Mouse (Mus musculus) granulocyte monocyte progenitor cell, adult 5-6 weeks (primary cell): Measurements from ENCODE around the gene Ckb. TPM values are rescaled to one million over a fixed set of nuclear protein-coding genes. Genes with fewer than 3 reads are reported as not detected.
"Not testable (repeated sequence)": the region's sequence is repeated elsewhere in the genome, so short reads cannot be mapped to it uniquely, and the experiment has no call there.

ENCODE experiments used
- ATAC-seq: replicated peaks from 2 replicates; pipeline ENCODE4 v1.8.0; 2016; ENCODE audit warnings: mild to moderate bottlenecking, moderate TSS enrichment, inconsistent platforms; ENCODE audit not compliant: poor library complexity, severe bottlenecking
- total RNA-seq, 2 experiments: library from RNA; stranded (forward) in 1 of 2; stranded (reverse) in 1 of 2; fragments of 200-712, 200-1000 nt in 1 of 2; fragments of >200 nt in 1 of 2; fragmentation: Nextera tagmentation in 1 of 2; gene quantifications; 2 replicates each; pipeline ENCODE4 v1.2.3; 2014 to 2017

Gene Ckb
- total RNA-seq, 2 experiments from 2014 or later = 0.57 to 4.2 TPM

GRCm38 (mm10) chr12:111670976-111671375, 1.2 kb downstream of the Ckb start:
- no peak for ATAC-seq

DNA sequence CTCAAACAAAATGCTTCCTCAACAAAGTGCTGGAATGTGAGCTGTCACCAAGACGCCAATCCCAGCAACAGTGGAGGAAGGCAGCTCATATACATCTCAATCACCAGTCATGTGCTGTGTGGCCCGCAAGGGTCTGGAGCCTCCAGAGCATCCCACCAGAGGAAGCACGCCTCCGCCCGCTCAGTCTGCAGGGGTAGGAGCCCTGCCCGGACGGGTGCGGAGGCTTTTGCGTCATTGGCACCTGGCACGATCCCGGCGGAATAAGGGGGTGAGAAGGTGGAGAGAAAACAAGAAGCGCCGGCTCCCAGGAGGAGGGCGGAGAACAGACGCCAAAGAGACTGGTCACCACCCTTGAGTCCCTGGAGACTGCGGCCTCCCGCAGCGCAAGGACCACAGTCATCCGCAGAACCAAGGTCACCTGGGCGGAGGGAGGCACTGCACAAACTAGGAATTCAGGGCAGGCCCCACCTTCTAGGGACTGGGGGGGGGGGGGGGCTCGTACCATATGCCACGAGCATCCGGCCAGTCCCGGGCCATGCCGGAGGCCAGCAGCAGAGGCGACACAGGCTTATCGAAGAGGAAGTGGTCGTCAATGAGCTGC, 1.7 kb downstream of the Ckb start:
- 0 out of 2 replicates have a peak, but pooled peaks have one; percentile 13 for ATAC-seq

- ATAC-seq = no peak
Measured at GRCm38 (mm10) chr12:111669961-111670360, 2.2 kb downstream of the Ckb start.

GRCm38 (mm10) chr12:111669000-111669788, 2.9 kb downstream of the Ckb start:
- peak; percentile 4; the same call in 1 of the 2 replicates for ATAC-seq

- peak; percentile 66 for ATAC-seq
Measured at GRCm38 (mm10) chr12:111668457-111668912, 3.7 kb downstream of the Ckb start.

GRCm38 (mm10) chr12:111667421-111667820, 4.7 kb downstream of the Ckb start:
- ATAC-seq = no peak

- no peak for ATAC-seq
Measured at GRCm38 (mm10) chr12:111666380-111666779, 5.8 kb downstream of the Ckb start.

DNA sequence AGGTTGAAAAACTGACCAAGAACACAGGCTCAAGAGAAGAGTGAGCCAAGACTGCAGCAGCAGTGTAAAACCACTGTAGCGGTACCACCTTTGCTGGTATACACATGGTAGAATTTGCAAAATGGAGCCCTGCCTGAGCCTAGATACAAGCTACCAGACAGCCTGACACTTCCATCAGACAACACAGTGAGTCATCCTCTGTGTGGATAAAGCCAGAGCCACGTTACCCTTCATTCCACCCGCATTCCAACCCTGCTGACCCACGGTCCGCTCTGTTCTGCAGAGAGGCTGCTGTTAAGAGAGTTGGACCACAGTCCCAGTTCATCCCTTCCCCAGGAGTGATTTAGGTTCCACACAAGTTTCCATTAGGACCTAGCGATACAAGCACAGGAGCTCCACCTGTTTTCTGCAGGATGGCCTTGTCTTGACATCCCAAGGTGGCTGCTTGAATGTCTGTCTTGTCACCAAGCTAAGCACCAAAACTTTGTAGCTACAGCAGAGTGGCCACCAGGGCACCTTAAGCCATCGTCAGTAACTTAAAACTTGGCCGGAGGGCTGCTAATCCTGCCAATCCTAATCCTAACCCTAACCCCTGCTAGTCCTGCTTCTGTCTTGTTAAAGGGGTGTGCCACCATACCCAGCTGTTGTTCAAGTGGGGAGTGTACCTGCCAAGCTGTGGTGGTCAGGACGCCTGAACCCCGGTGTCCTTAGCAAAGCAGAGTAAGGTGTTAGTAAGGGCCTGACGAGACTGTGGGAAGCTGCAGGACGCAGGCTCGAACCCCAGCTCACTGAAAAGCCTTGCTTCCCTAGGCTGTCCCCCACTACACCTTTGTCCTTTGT, 6.9 kb downstream of the Ckb start:
- ATAC-seq = no peak

DNA sequence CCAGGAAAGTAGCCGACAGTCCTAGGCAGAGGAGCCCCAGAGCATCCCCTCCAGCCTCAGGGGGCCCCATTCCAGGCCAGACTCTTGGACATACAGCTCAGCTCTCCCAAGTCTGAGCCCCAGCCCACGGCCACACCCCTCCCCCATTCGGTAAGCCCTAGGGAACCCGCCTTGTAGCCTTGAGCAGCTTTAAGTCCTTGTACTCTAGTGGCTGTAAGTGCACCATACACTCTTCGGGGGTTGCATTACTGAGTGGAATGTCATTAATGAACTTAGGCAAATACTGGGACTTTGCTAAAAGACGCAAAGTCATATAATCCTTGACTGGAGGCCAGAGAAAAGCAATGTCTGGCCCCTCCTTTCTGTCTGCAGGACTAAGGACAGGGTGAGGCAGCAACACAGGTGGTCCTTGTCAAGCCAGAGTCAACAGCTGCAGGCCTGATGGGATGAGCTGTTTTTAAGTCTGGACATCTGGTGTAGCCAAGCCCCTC, 7.9 kb downstream of the Ckb start:
- ATAC-seq = no peak

DNA sequence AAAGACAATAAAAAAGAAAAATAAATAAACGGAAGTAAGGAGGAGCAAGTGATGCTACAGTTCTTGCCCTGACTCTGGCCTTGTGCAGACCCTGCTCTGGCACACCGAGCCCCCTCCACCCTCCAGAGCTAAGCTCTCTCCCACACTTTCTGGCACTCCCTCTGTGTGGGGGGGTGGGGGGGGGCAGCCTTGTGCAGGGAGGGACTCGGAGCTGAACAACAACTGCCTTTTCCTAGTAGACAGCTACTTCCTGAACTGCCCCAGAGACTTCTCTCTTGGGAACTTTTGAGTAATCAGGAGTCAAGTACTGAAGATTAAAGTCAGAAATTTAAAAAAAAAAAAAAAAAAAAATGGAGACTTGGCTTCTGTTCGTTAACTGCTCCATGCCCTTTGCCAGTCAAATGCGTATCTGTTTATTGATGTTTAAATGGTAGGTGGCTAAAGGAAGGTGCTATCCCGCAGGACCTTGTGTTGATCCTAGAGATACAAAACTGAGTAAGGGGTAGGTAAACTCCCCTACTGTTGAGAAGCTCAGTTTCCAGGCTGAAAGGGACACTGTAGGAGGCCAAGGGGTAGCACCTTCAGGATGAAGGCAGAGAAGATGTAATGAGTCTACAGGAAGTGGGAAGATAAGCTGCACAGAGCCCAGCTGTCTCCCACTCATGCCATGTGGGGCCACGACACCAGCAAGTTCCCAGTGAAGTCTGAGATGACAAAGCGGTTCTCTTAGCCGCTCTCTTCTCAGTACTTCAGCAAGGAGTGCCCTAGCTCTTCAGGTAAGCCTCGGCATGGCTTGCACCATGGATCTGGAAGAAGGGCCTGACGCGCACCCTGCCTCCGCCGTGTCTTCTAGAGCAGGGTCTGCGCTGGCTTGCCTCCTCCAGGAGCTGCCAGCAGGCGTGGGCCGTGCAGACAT, 8.7 kb downstream of the Ckb start:
- ATAC-seq = no peak

GRCm38 (mm10) chr12:111661554-111661953, 10.6 kb downstream of the Ckb start:
- ATAC-seq = not testable (repeated sequence)

- no peak for ATAC-seq
Measured at GRCm38 (mm10) chr12:111660628-111661027, 11.5 kb downstream of the Ckb start.

- no peak for ATAC-seq
Measured at GRCm38 (mm10) chr12:111659331-111659730, 12.8 kb downstream of the Ckb start.

DNA sequence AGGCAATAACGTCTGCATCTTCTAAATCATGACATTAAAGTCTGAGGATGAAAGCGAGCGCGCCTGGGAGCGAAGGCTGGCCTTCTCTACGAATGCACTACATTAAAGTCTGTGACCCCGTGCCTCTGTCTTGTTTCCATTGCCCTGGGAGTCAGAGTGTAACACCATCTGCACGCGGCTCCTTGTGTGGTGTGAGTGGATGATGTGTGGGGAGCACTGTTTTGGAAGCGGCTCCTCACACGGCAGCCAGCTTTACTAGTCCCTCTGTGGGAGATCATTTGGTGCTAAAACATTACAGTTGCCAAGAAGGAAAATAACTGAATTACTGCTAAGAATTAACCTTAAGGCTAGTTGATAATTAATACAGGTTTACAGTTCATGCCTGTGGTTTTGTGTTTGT, 16.4 kb downstream of the Ckb start:
- ATAC-seq = no peak

DNA sequence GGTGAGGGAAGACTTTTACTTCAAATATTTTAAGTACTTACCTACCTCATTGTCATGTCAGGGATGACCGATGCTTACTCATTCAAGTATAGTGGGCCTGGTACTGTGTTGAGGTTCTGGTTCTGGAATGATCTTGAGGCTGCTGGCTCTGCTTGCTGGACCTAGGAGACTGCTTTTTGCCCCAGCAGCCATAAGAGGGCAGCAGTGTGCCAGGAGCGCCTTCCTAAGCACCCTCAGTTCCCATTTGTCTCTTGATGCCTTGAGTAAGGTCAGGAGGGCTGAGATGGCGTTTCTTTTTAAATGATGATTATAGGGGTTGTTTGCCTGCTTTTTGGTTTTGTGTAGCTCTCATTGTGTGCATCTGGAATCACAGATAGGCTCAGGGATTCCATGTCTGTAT, 18.7 kb downstream of the Ckb start:
- peak; percentile 72 for ATAC-seq

DNA sequence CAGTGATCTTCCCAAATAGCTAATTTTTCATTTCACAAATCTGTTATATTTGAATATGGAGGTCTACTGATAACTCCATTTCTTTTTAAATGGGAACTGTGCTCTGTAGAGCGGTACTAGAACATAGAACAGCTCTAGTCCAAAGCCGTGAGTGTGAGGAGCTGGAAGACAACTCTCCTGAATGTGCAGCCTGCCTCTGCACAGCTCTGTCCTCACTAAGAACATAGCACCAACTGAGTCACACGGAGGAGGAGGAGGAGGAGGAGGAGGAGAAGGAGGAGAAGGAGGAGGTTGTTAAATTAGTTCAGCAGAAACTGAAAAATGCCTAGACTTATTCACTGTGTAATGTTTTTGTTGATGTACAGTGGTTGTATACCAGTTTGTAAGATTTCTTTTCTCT, 19.2 kb downstream of the Ckb start:
- ATAC-seq = no peak

- peak; percentile 91 for ATAC-seq
Measured at GRCm38 (mm10) chr12:111648061-111648645, 24.0 kb downstream of the Ckb start.
